Mouse (Mus musculus) frontal cortex, adult 2 months (tissue): Measurements from ENCODE around the gene Stat6. TPM values are rescaled to one million over a fixed set of nuclear protein-coding genes. Genes with fewer than 3 reads are reported as not detected.

Experiments used
- DNase-seq, 2 experiments: peaks; one replicate each; pipeline ENCODE4 v3.0.0; 2022; ENCODE audit warnings: low spot score in 1 of 2; ENCODE audit errors: extremely low spot score in 1 of 2
- polyA plus RNA-seq: library from polyadenylated mRNA; depleted of rRNA; stranded (reverse); fragments of >200 nt; gene quantifications from 2 replicates; pipeline ENCODE4 v1.2.3, GENCODE M21; 2012; rRNA removed

Gene Stat6
- polyA plus RNA-seq, result 11.0 and 11.9 TPM in 2 replicates

GRCm38 (mm10) chr10:127642772-127643552, at the start of gene Stat6:
Gene Stat6 (plus strand): TSS chr10:127642986.
- DNase-seq, result no peak

- no peak for DNase-seq
Observed at GRCm38 (mm10) chr10:127594405-127594804, 48.4 kb upstream of the Stat6 start.

DNA sequence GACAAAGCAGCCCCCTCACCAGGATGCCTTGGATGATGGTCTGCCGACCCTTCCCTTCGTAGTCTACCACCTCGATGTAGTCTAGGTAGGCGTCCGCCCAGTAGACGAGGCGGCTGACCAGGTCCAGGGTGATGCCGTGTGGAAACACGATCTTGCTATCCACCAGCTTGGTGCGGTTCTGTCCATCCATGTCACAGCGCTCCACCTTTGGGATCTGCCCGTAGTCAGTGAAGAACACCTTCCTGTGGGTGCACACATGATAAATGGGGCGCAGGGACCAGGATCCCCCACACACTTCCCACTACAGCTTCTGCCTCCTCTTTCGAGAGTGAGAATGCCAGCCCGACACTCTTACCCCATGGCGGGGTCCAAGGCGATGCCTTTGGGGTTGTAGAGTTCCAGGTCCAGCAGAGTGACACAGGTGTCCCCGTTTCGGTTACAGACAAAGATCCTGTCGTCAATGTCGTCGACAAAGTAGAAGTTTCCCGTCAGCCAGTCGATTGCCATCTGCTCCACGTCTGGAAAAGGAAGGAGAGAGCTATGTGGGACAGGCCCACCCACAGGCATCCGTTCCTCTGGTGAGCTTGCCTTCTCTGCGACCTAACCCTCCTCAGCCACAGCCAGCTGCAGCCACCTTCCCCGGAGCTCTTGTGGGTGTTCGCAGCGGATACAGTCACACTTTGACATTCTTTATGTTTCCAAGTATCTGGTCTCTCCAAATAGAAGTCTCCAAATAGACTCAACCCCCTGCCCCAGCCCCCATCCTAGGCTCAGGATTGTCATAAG, 47.7 kb upstream of the Stat6 start:
- peak in 1 of 2 experiments; percentile 72 for DNase-seq

DNA sequence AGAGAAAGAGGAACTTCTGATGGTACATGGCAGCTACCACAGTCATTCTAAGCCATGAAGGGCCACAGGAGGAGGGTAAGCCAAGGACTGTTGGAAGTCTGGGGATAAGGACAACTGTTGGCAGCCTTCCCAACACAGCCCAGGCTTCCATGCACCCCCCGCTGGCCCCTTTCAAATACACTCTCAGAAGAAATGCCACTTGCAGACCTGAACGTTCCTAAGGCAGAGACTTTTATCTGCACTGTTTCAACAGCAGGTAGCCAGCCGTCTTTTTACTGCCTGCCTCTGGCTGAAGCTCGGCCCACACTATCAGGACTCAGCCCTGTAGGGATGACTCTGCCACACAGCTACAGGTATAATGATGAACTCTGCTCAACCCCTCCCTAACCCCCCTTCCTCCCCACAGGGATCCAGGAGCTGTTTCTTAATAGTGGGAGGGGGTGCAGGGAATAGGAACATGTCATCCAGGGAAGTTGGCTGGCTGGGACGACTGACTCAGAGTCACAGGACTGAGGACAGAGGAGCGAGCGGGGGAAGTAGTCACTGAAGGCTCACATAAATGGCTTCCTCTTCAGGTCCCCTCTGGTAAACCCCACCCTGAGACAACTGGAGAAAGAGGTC, 46.4 kb upstream of the Stat6 start:
- DNase-seq, result peak in 1 of 2 experiments; percentile 64

- DNase-seq, result no peak
Observed at GRCm38 (mm10) chr10:127597311-127597901, 45.4 kb upstream of the Stat6 start.

DNA sequence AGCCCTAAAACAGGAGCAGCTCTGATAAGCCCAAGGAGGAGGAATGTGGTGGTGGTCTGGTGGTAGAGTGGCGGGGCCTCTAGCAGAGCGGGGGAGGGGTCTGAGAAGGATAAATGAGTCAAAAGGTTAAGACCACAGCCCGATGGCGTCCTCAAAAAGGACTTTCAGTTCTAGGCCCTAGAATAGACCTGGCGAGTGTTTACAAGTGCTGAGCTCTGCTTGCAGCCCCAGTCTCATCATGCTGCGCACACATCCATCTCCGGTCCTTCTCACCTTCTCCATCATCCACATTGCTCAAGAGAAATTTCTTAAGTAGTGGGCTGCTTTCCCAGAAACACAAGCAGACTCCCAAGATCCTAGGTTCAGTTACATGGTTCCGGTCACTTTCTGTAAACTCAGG, 44.2 kb upstream of the Stat6 start:
- no peak for DNase-seq

DNA sequence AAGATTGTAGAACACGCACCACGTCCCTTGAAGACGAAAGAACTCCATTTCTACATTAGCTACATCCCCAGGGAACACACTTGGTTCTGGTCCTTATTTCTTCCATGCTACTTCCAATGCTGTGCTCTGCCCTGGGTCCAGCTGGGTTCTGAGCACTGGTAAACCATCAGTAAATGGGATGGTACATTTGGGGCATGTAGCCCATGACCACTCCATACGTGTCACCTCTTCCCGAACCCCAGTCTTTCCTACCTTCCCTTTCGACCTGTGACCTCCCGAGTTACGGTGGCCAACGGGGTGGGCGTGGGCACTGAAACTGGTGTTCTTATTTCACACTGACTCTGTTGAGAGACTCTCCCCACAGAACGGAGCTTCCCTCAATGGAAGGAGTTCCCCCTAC, 43.5 kb upstream of the Stat6 start:
- DNase-seq, result no peak

GRCm38 (mm10) chr10:127599779-127600541, 42.8 kb upstream of the Stat6 start:
- no peak for DNase-seq

DNA sequence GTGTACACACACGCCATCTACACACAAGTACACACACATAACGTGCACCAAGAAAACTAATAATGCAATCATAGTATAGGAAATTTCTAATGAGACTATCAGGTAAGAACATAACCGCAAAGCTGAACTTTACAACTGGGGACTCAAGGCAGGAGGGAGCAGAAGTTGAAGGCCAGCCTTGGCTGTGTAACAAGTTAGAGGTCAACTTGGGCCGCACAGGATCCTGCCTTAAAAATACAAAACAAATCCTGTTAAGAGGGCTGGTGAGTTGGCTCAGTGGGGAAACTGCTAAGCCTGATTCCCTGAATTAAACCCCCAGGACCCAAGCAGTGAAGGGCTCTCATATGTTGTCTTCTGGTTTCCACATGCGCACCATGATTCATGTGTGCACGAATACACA, 40.6 kb upstream of the Stat6 start:
- no peak for DNase-seq

- DNase-seq, result no peak
Observed at GRCm38 (mm10) chr10:127603437-127604371, 39.1 kb upstream of the Stat6 start.

- no peak for DNase-seq
Observed at GRCm38 (mm10) chr10:127604465-127605250, 38.1 kb upstream of the Stat6 start.

DNA sequence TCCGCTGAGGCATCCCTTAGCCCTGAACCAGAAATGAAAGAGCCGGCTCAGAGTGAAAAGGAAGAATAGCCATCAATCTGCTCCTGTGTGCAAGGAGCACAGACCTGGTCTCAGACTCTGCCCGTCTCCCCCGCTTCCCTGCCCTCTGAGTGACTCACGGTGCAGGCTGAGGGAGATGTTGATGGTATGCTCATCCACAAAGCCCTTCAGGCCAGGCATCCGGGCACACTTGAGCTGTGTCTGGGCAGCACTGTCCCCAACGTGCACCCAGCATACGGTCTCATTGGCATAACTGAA, 37.6 kb upstream of the Stat6 start:
- no peak for DNase-seq

DNA sequence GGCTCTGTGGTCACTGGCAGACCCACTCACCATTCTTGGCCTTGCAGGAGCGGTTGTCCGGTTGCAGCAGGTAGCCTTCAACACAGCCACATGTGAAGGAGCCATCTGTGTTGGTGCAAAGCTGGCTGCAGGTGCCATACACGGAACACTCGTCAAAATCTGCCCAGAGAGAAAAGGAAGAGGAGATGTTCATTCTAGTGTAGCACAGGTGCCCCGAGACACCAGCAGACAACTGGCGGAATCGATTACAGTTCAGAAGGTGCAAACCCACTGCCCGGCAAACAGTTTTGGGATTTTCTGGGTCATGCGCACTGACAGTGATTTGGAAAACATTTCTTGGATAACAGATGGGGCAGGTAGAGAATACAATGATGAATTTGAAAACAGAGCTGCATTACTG, 37.0 kb upstream of the Stat6 start:
- DNase-seq, result no peak

GRCm38 (mm10) chr10:127607059-127607458, 35.7 kb upstream of the Stat6 start:
- DNase-seq, result no peak

DNA sequence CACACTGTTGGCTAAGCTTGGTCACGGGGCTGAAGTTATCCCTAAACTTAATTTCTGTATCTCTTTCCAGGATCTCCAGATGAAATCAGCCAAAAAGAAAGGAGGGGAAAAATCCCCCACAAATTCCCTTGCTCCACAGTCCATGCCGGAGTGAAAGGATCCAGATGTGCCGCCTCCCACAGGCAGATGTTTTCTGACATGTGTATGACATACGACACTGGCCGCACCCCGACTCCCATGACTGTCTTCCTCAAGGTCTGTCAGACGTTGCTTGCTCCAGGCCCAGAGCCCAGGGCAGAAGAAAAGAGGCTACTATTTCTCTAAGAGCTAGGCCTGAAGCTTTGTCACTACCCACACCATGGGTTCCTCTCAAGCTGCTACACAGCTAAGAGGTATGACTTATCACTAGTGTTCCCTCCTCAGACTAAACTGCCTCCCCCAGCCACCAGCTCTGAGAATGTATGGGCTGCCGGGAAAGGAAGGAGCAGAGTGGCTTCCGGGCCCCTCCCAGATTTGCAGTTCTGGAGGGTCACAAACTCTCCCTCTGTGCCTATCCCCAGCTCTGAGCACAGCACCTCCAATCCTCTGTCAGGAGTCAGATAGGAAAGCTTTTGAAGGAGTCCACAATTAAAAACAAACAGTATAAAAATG, 33.2 kb upstream of the Stat6 start:
- no peak for DNase-seq

- no peak for DNase-seq
Observed at GRCm38 (mm10) chr10:127610066-127610415, 32.7 kb upstream of the Stat6 start.

DNA sequence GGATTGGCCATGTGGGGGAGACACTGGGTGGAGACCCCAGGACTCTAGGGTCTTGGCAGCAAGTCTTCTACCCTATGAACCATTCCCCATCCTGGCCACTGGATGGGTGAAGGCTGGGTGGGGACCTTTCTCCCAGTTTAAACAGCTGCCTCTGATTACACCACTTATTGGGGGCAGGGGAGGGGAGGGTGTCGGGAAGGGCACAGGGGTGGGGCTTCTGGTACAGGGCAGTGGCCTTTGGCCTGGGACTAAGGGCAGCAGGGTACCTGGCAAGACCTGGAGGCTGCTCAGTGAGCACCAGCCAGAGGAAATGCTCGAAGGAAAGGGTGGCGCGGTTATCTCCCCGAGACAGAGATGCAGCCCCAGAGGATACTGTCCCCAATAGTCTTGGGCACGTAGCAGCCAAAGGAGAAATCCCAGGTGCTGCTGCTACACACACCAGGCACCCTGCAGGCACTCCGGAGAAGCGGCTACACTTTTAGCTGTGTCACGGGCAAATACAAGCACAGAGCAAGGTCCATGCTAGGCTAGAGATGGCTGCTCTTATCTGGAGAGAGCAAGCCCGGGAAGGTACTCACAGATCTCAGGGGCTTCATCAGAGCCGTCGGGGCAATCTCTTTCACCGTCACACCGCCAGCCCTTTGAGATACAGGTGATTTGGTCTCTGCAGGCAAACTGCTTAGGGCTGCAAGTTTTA, 30.6 kb upstream of the Stat6 start:
- no peak for DNase-seq
